Mouse (Mus musculus) intestine, embryonic 14.5 days (tissue): ENCODE data around the gene Epha4. TPM values are rescaled to one million over a fixed set of nuclear protein-coding genes. Genes with fewer than 3 reads are reported as not detected.

Experiments used
- ATAC-seq: fragments of 200-750 bp; cut with Nextera tagmentation; replicated peaks from 2 replicates; pipeline ENCODE4 v1.8.0; 2017; ENCODE audit warnings: low read depth, moderate number of reproducible peaks, moderate TSS enrichment, moderate library complexity; ENCODE audit not compliant: low FRiP score, low TSS enrichment
- DNase-seq: peaks from one replicate; pipeline ENCODE4 v3.0.0-alpha.2; 2018; ENCODE audit warnings: low spot score
- H3K27ac ChIP-seq: fragments of 300-500 bp; sonication (generic); 2 replicates; pipeline ENCODE4 v1.5.1; 2014; ENCODE audit warnings: low read depth, mild to moderate bottlenecking, control low read depth
- H3K27me3 ChIP-seq: fragments of 300-500 bp; sonication (generic); replicated peaks from 2 replicates; pipeline ENCODE4 v1.6.1; 2014; ENCODE audit warnings: low read length, control low read depth; ENCODE audit not compliant: control insufficient read depth, insufficient read depth
- H3K36me3 ChIP-seq: fragments of 300-500 bp; sonication (generic); 2 replicates; pipeline ENCODE4 v1.6.1; 2014; ENCODE audit warnings: low read length, control low read depth; ENCODE audit not compliant: control insufficient read depth, insufficient read depth
- H3K4me1 ChIP-seq: fragments of 300-500 bp; sonication (generic); replicated peaks from 2 replicates; pipeline ENCODE4 v1.6.1; 2014; ENCODE audit warnings: low read length, control low read depth, mixed read lengths; ENCODE audit not compliant: control insufficient read depth, insufficient read depth
- H3K4me2 ChIP-seq: fragments of 300-500 bp; sonication (generic); 2 replicates; pipeline ENCODE4 v1.6.1; 2014; ENCODE audit warnings: low read length
- H3K4me3 ChIP-seq: fragments of 300-500 bp; sonication (generic); 2 replicates; pipeline ENCODE4 v1.5.1; 2014; ENCODE audit warnings: low read depth, low read length, control low read depth, mixed read lengths
- H3K9ac ChIP-seq: fragments of 300-500 bp; sonication (generic); 2 replicates; pipeline ENCODE4 v1.6.1; 2014; ENCODE audit warnings: mild to moderate bottlenecking, low read length
- H3K9me3 ChIP-seq: fragments of 300-500 bp; sonication (generic); 2 replicates; pipeline ENCODE4 v1.6.1; 2016; ENCODE audit warnings: low read length, control low read depth; ENCODE audit not compliant: control insufficient read depth
- WGBS: fragments of 180-500 bp; shearing (Covaris S2); extraction: QIAGEN DNeasy Blood & Tissue Kit; methylation state at CpG from one replicate; pipeline ENCODE4 v1.1.7; 2014; 5-methylcytosine and 5-hydroxymethylcytosine counted together
- polyA plus RNA-seq: library from polyadenylated mRNA; unstranded; fragments of >200 nt; fragmentation: Nextera tagmentation; extraction: Ambion mirVana; gene quantifications from 2 replicates; pipeline ENCODE4 v1.2.1, GENCODE M21; 2014

The Epha4 gene
- polyA plus RNA-seq, 1 experiment from 2014 or later, result 15.4 TPM

DNA sequence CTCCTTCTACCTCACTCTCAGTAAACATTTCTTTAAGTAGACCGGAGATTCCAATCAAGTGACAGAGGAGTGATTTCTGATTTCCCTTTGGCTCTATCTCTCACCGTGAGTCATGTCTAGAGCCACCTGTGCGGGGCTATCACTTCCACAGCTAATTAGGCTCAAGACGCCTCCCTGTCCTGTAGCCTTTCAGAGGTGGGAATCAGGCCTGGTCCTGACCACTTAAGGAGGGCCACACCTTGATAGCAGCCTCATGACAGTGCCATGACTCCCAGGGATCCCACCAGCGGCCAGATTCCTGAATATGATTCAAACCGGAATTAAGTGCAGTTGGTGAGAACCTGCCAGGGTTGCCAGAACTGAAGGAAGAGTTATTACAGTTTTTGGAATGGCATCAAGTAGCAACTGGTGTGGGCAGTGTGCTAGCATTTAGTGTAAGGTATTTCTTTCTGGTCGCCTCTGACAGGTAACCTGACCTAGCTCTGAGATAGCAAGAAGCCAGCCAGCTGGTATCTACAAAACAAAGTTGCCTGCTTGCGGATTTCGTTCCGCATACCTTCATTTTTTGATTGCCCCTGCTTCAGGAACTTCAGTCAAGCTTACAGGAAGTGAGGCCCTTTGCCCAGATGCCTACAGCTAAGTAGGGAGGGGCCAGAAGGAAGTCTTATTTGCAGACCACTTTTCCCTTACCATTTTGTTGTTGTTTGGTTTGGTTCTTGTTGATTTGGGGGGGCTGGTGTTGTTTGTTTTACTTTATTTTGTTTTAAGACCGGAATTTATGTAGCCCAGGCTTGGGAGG lies 53.9 kb downstream of the Epha4 start:
- H3K4me3 ChIP-seq, result no peak overlapping the region
- H3K4me1 ChIP-seq, result peaks cover 15% of the 10 kb centered on the region
- H3K36me3 ChIP-seq, result no peaks in the 10 kb centered on the region
- H3K27ac ChIP-seq, result no peak overlapping the region
- ATAC-seq (no peak), DNase-seq (no peak)
- H3K9me3 ChIP-seq, result no peaks in the 10 kb centered on the region
- 61% methylated on average over 11 of the region's 11 CpGs for WGBS
- no peak overlapping the region for H3K9ac ChIP-seq
- no peak overlapping the region for H3K4me2 ChIP-seq
- no peaks in the 10 kb centered on the region for H3K27me3 ChIP-seq

DNA sequence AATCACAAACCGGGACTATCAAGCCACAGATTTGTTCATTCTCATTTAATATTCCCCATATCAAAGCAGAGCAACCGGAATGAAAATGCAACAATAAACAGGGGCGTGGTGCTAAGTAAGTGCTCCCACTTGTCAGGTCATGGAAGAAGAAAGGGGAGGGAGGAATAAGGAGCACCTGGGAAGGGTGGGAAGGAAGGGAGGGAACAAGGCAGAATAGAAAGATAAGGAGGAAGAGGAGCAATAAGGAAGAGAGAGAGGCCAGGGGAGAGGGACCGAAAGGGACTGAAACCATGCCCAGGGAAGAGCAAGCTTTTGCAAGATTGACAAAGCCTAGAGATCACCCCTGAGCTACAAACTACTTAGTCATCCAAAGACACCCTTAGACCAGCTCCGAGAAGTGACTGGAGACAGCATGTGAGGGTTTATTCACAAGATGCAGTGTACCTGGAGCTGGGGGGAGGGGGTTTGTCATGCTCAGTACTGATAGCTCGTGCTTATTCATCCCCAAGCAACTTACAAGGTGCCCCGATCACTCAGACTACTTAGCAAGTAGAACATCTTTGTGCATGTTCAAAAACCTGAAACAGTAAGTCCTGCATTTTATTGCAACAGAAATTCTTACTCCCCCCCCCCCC lies 56.0 kb downstream of the Epha4 start:
- no peak overlapping the region for H3K4me2 ChIP-seq
- DNase-seq, result no peak
- H3K27me3 ChIP-seq, result no peaks in the 10 kb centered on the region
- H3K9ac ChIP-seq, result no peak overlapping the region
- H3K9me3 ChIP-seq, result no peaks in the 10 kb centered on the region
- peaks cover 15% of the 10 kb centered on the region for H3K4me1 ChIP-seq
- H3K27ac ChIP-seq, result no peak overlapping the region
- 72% methylated on average over 7 of the region's 7 CpGs for WGBS
- H3K36me3 ChIP-seq, result no peaks in the 10 kb centered on the region
- H3K4me3 ChIP-seq, result no peak overlapping the region
- ATAC-seq, result no peak

DNA sequence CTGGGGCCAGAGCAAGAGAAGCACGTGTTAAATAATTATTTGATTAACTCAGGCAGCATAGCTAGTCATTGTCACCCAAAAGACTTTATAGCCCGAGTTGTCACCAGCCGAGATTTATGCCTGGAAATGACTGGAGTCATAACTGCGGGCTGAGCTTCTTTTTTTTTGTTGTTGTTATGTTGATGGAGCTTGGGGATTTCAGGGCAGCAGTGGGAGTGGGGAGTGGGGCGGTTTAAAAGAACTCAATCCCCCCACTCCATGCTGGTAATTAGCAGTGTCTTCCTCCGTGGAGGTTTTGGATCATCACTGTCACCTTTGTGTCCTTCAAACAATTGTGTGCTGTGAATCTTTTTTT lies 57.5 kb downstream of the Epha4 start:
- H3K4me2 ChIP-seq, result no peak overlapping the region
- H3K4me3 ChIP-seq, result no peak overlapping the region
- DNase-seq, result no peak
- no peak overlapping the region for H3K27ac ChIP-seq
- no peaks in the 10 kb centered on the region for H3K27me3 ChIP-seq
- no peak overlapping the region for H3K9ac ChIP-seq
- H3K36me3 ChIP-seq, result no peaks in the 10 kb centered on the region
- H3K4me1 ChIP-seq, result peaks cover 15% of the 10 kb centered on the region
- WGBS, result 33% methylated on average over 6 of the region's 6 CpGs
- no peaks in the 10 kb centered on the region for H3K9me3 ChIP-seq
- ATAC-seq, result no peak

DNA sequence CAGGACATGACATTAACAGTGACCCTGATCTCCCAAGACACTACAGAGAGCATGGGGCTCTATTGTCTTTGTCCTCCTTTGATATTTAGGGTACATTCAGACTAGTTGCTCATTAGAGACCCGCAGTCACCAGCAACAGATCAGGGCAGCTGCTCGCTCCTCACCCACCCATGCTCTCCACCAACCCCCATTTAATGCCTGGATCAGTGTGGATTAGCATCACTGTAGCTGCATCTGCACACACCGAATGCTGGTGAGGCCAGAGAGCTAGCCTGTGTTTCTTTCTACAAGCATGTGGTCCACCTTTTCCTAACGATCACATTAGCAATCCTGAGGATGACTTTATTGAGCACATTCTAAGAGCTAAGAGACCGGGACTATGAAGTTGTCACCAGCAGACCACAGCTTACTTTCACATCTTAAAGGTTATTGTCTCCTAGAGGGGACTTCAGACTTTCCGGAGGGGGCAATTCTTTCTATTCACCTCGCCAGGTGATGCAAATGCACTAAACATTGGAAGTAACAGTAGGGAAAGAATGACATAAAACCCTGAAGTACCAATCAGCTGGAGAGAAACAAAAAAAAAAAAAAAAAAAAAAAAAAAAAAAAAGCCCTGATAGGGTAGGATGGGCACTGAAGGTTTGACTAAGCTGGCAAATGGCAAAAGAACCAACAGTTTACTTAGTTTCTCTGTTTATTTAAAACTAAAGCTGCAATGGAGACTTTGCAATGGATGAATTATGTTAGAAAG lies 58.0 kb downstream of the Epha4 start:
- H3K4me2 ChIP-seq, result no peak overlapping the region
- H3K36me3 ChIP-seq, result no peaks in the 10 kb centered on the region
- no peaks in the 10 kb centered on the region for H3K27me3 ChIP-seq
- H3K4me1 ChIP-seq, result peaks cover 14% of the 10 kb centered on the region
- DNase-seq (no peak), ATAC-seq (no peak)
- no peaks in the 10 kb centered on the region for H3K9me3 ChIP-seq
- no peak overlapping the region for H3K27ac ChIP-seq
- 74% methylated on average over 7 of the region's 7 CpGs for WGBS
- no peak overlapping the region for H3K9ac ChIP-seq
- no peak overlapping the region for H3K4me3 ChIP-seq

DNA sequence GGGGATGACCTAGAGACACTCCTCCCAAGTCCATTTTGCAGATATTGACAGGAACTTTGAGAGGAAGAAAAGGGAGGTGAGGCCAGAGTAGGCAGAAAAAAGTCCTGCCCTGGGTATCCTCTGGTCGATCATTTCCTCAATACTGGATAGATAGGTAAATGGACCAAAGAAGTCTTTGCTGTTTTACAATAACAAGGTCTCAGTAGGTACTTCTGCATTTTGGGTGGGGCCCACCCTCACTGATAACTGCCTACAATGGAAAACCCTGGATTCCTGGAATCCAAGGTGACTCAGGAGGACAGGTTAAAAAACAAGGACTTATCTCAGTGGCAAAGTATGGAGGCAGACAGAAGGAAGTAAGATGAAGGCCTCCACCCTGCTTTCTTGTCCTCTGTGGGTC lies 61.1 kb downstream of the Epha4 start:
- Histone ChIP-seq H3K27ac (no peak overlapping the region), H3K9ac (no peak overlapping the region), H3K9me3 (no peaks in the 10 kb centered on the region), H3K4me2 (no peak overlapping the region), H3K36me3 (no peaks in the 10 kb centered on the region), H3K4me1 (peaks cover 7% of the 10 kb centered on the region), H3K27me3 (no peaks in the 10 kb centered on the region), H3K4me3 (no peak overlapping the region)
- WGBS, result 93% methylated on average over 1 of the region's 1 CpGs
- no peak for ATAC-seq
- DNase-seq, result no peak

DNA sequence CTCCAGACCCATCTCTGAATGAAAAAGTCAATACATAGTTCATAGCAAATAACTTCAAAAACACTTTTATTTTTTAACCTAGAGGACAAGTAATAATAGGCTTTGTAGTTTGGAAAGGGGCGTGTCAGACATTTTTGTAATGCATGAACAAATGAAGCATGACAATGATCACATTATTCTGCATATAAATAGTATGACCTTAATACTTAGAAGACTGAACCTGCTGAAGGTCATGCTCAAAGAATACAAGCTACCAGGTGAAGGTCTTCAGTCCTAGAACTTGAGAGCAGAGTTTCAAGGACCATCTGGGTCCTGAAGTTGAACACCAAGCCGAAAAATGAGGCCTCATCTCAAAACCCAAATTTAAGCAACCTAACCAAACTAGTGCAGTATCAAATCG lies 62.2 kb downstream of the Epha4 start:
- WGBS, result 88% methylated on average over 3 of the region's 3 CpGs
- no peak for DNase-seq
- Histone ChIP-seq H3K4me2 (no peak overlapping the region), H3K27ac (no peak overlapping the region), H3K27me3 (no peaks in the 10 kb centered on the region), H3K4me3 (no peak overlapping the region), H3K4me1 (no peaks in the 10 kb centered on the region; the same call in 1 of the 2 replicates), H3K9me3 (no peaks in the 10 kb centered on the region), H3K36me3 (no peaks in the 10 kb centered on the region), H3K9ac (no peak overlapping the region)
- ATAC-seq, result no peak

DNA sequence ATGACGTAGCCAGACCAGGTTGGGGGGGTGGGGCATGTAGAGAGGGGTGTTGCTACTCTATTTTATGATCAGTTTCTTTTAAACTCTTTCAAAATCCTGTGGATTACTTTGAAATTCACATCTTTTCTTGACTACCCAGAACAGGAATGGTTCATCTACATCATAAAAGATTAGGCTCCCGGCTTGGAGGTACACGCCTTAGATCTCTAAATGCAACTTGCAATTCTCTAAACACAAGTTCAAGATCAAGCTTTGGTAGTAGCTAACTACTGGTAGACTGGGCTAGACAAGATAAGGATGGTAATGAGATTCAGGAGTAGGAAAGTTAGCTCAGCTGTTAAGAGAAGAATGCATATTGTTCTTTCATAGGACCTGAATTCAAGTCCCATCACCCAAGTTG lies 63.3 kb downstream of the Epha4 start:
- DNase-seq, result no peak

DNA sequence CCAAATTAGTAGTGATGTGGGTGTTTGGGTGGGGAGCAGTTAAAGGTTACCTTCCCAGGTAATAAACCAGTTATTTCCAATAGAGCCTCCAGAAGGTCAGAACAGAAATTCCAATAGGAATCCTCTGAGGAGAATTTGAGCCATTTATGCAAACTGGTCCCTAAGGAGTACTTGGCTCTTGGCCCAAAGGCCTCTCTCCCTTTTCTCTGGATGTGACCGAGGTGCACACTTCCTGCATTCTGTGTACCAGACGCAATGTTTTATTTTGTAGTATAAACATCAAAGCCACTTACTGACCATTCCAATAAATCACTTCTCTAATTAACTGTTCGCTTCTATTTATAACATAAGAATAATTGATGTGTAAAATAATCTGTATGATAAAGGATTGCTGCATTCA lies 64.7 kb downstream of the Epha4 start:
- H3K9ac ChIP-seq, result no peak overlapping the region
- WGBS, result 50% methylated on average over 3 of the region's 3 CpGs
- H3K4me1 ChIP-seq, result no peaks in the 10 kb centered on the region
- DNase-seq (no peak), ATAC-seq (no peak)
- H3K27me3 ChIP-seq, result no peaks in the 10 kb centered on the region
- no peaks in the 10 kb centered on the region for H3K9me3 ChIP-seq
- no peak overlapping the region for H3K4me3 ChIP-seq
- H3K36me3 ChIP-seq, result no peaks in the 10 kb centered on the region
- H3K27ac ChIP-seq, result no peak overlapping the region
- no peak overlapping the region for H3K4me2 ChIP-seq

More for the DNA sequence above, 63.3 kb downstream of the Epha4 start:
- H3K9ac ChIP-seq, result no peak overlapping the region
- H3K9me3 ChIP-seq, result no peaks in the 10 kb centered on the region
- no peak overlapping the region for H3K27ac ChIP-seq
- WGBS, result 85% methylated on average over 3 of the region's 3 CpGs
- no peaks in the 10 kb centered on the region for H3K4me1 ChIP-seq
- no peak overlapping the region for H3K4me2 ChIP-seq
- no peaks in the 10 kb centered on the region for H3K36me3 ChIP-seq
- H3K4me3 ChIP-seq, result no peak overlapping the region
- H3K27me3 ChIP-seq, result no peaks in the 10 kb centered on the region
- ATAC-seq, result no peak
